In the genomic region with DNA sequence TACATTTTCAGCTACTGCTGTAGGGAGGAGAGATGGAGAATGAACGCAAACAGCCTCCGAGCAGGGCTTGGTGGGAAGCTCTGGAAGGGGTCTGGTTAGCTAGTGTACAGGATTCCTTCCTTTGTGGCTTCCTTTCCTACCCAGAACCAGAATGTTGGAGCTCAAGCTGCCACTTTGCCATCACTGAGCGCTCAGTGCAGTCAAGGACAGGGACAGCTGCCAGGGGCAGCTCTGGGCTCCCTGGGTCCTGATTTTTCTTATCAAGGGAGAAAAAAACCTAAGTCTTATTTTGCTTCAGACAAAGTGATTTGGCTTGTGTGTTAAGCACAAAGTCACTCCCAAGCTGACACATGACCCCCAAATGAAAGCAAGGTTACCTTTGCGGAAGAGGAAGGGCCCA, we compare ENCODE assay signal across 25 mouse cellular contexts. TPM values are rescaled to one million over a fixed set of nuclear protein-coding genes. Genes with fewer than 3 reads are reported as not detected.
DNase-seq lines count a peak whose midpoint lies in the region; ATAC-seq and TF ChIP-seq lines count a peak whose summit lies in the region.
"Had no signal": no experiment of that assay in that cellular context is flagged by ENCODE, and none has a peak within 500 bp of the region (broad histone marks: within the 10 kb centered on the region; RNA-seq: fewer than 3 reads in every experiment).

No protein-coding gene starts in this region.

- H3K4me3 ChIP-seq in hindbrain, postnatal 0 days (ENCODE audit: low read length): no peak overlapping the region
- no peak overlapping the region for H3K4me3 ChIP-seq in hindbrain, embryonic 10.5 days
- H3K4me3 ChIP-seq: embryonic facial prominence, embryonic 13.5 days; forebrain, embryonic 12.5 days; heart, embryonic 12.5 days; hindbrain, embryonic 15.5 days had no signal

- no peaks in the 10 kb centered on the region for H3K36me3 ChIP-seq in hindbrain, postnatal 0 days (ENCODE audit: insufficient read depth, low read length)
- no peaks in the 10 kb centered on the region for H3K36me3 ChIP-seq in hindbrain, embryonic 10.5 days
- H3K36me3 ChIP-seq: embryonic facial prominence, embryonic 13.5 days; forebrain, embryonic 12.5 days; G1E; heart, embryonic 12.5 days; hindbrain, embryonic 15.5 days had no signal

- no peak overlapping the region; the same call in 1 of the 2 replicates for H3K27ac ChIP-seq in hindbrain, postnatal 0 days
- H3K27ac ChIP-seq in hindbrain, embryonic 10.5 days: no peak overlapping the region
- H3K27ac ChIP-seq: embryonic facial prominence, embryonic 13.5 days; forebrain, embryonic 12.5 days; hindbrain, embryonic 15.5 days had no signal

- DNase-seq in adrenal gland, adult (ENCODE audit: inconsistent age in 2 of 2, low spot score in 1 of 2): peak; percentile 27 to 67
- DNase-seq in adrenal gland, adult 8-10 months: no peak
- peak; percentile 65 to 67 for DNase-seq in cerebellum, postnatal 14 days
- no peak for DNase-seq in cerebellum, adult 11-12 months
- DNase-seq in hindbrain, postnatal 0 days (ENCODE audit: low spot score): no peak
- no peak for DNase-seq in hindbrain, embryonic 10.5 days (ENCODE audit: low spot score)
- DNase-seq in adrenal gland, postnatal 10 days: peak; percentile 43
- DNase-seq in spleen, adult 12 weeks (ENCODE audit: low spot score): no peak
- DNase-seq: B cell, adult 2 months; gastrocnemius, postnatal 10 days; kidney, adult 8-10 months had no signal

- no peak for TF ChIP-seq CTCF in hindbrain, postnatal 0 days (IDR thresholded peaks at IDR 0.05; ENCODE audit: low read depth)

- H3K27me3 ChIP-seq in hindbrain, postnatal 0 days (ENCODE audit: insufficient read depth, low read length): no peaks in the 10 kb centered on the region
- no peaks in the 10 kb centered on the region for H3K27me3 ChIP-seq in hindbrain, embryonic 10.5 days (ENCODE audit: insufficient read depth, poor library complexity, severe bottlenecking)
- H3K27me3 ChIP-seq: embryonic facial prominence, embryonic 13.5 days; forebrain, embryonic 12.5 days; heart, embryonic 12.5 days; hindbrain, embryonic 15.5 days had no signal

- H3K4me1 ChIP-seq in hindbrain, postnatal 0 days (ENCODE audit: insufficient read depth, low read length): no peaks in the 10 kb centered on the region
- H3K4me1 ChIP-seq in hindbrain, embryonic 10.5 days (replicated peaks): no peaks in the 10 kb centered on the region
- H3K4me1 ChIP-seq: embryonic facial prominence, embryonic 13.5 days; forebrain, embryonic 12.5 days; heart, embryonic 12.5 days; hindbrain, embryonic 15.5 days had no signal

- H3K9me3 ChIP-seq in hindbrain, postnatal 0 days (ENCODE audit: low read length): no peaks in the 10 kb centered on the region
- peaks cover 4% of the 10 kb centered on the region; the same call in 1 of the 2 replicates for H3K9me3 ChIP-seq in hindbrain, embryonic 10.5 days
- H3K9me3 ChIP-seq: embryonic facial prominence, embryonic 13.5 days; forebrain, embryonic 12.5 days; heart, embryonic 12.5 days; hindbrain, embryonic 15.5 days had no signal

- WGBS in hindbrain, postnatal 0 days: 75% methylated on average over 4 of the region's 4 CpGs
- 88% methylated on average over 4 of the region's 4 CpGs for WGBS in hindbrain, embryonic 10.5 days

- H3K4me2 ChIP-seq in hindbrain, postnatal 0 days (ENCODE audit: low read depth, low read length): 0 out of 2 replicates have a peak overlapping the region, but pooled peaks have one; percentile 3
- H3K4me2 ChIP-seq: embryonic facial prominence, embryonic 13.5 days; forebrain, embryonic 12.5 days; heart, embryonic 12.5 days; hindbrain, embryonic 15.5 days had no signal

- no peak for ATAC-seq in hindbrain, postnatal 0 days
- ATAC-seq: CD4-positive, CD25-positive, alpha-beta regulatory T cell, adult 4 months; inflammation-experienced regulatory T-cells, adult 6 months; intestine, postnatal 0 days had no signal

- no peak overlapping the region for H3K9ac ChIP-seq in hindbrain, postnatal 0 days (replicated peaks; ENCODE audit: low read length)
- H3K9ac ChIP-seq: embryonic facial prominence, embryonic 13.5 days; forebrain, embryonic 12.5 days; heart, embryonic 12.5 days; hindbrain, embryonic 15.5 days had no signal

RNA-seq across cellular contexts. Expression of gene Eif2ak2, which starts 6.2 kb away (rescaled TPM):
- total RNA-seq in adrenal gland, adult 8-10 months (2022): 10 to 100 TPM; 30.4 to 39.7 (median 35.0) TPM
- 5.1 and 6.3 TPM in 2 replicates for total RNA-seq in hindbrain, postnatal 0 days (2014; rRNA removed)
- polyA plus RNA-seq in hindbrain, postnatal 0 days (2015; fragmentation: Nextera tagmentation; extraction: Ambion mirVana): 5.1 and 7.8 TPM in 2 replicates
- polyA plus RNA-seq in hindbrain, embryonic 10.5 days (2016; fragmentation: Nextera tagmentation; extraction: Ambion mirVana): 4.9 and 5.2 TPM in 2 replicates
- total RNA-seq in adrenal gland, postnatal 10 days (2021): 10 to 100 TPM; 16.5 to 27.6 TPM

RNA-seq across cellular contexts. Expression of gene Sult6b1, which starts 18.2 kb away (rescaled TPM):
- under 1 TPM in 1 of 4 experiments, not detected in 3; 0.40 TPM for total RNA-seq in adrenal gland, adult 8-10 months (2022)
- not detected in 2 replicates for total RNA-seq in hindbrain, postnatal 0 days (2014; rRNA removed)
- 0.39 and 0.55 TPM in 2 replicates for polyA plus RNA-seq in hindbrain, postnatal 0 days (2015; fragmentation: Nextera tagmentation; extraction: Ambion mirVana)
- polyA plus RNA-seq in hindbrain, embryonic 10.5 days (2016; fragmentation: Nextera tagmentation; extraction: Ambion mirVana): 0.17 TPM in 1 of 2 replicates, not detected in the other
- under 1 TPM in 1 of 2 experiments, not detected in 1; 0.27 TPM for total RNA-seq in adrenal gland, postnatal 10 days (2021)
- total RNA-seq: adrenal gland, postnatal 36 days; gastrocnemius, postnatal 10 days; gastrocnemius, postnatal 4 days; heart, adult 8-10 months; heart, postnatal 25 days had no signal
- polyA plus RNA-seq: brain, embryonic 14.5 days; forebrain, embryonic 12.5 days; forebrain, embryonic 16.5 days; G1E had no signal

RNA-seq across cellular contexts. Expression of gene Cebpzos, which starts 27.7 kb away (rescaled TPM):
- 10 to 100 TPM; 35.3 to 40.9 (median 38.1) TPM for total RNA-seq in adrenal gland, adult 8-10 months (2022)
- 18.5 and 32.6 TPM in 2 replicates for total RNA-seq in hindbrain, postnatal 0 days (2014; rRNA removed)
- polyA plus RNA-seq in hindbrain, postnatal 0 days (2015; fragmentation: Nextera tagmentation; extraction: Ambion mirVana): 140 and 149 TPM in 2 replicates
- polyA plus RNA-seq in hindbrain, embryonic 10.5 days (2016; fragmentation: Nextera tagmentation; extraction: Ambion mirVana): 111 and 118 TPM in 2 replicates
- total RNA-seq in adrenal gland, postnatal 10 days (2021): 10 to 100 TPM; 47.3 to 51.3 TPM

RNA-seq across cellular contexts. Expression of gene Cebpz, which starts 48.3 kb away (rescaled TPM):
- total RNA-seq in adrenal gland, adult 8-10 months (2022): 10 to 100 TPM; 43.0 to 49.1 (median 44.5) TPM
- 11.0 and 13.5 TPM in 2 replicates for total RNA-seq in hindbrain, postnatal 0 days (2014; rRNA removed)
- polyA plus RNA-seq in hindbrain, postnatal 0 days (2015; fragmentation: Nextera tagmentation; extraction: Ambion mirVana): 46.4 and 54.0 TPM in 2 replicates
- polyA plus RNA-seq in hindbrain, embryonic 10.5 days (2016; fragmentation: Nextera tagmentation; extraction: Ambion mirVana): 39.5 and 50.2 TPM in 2 replicates
- total RNA-seq in adrenal gland, postnatal 10 days (2021): 10 to 100 TPM; 33.2 to 37.9 TPM

RNA-seq across cellular contexts. Expression of gene Ndufaf7, which starts 48.4 kb away (rescaled TPM):
- total RNA-seq in adrenal gland, adult 8-10 months (2022): 10 to 100 TPM; 39.9 to 51.8 (median 49.1) TPM
- total RNA-seq in hindbrain, postnatal 0 days (2014; rRNA removed): 19.7 and 28.3 TPM in 2 replicates
- 59.9 and 61.6 TPM in 2 replicates for polyA plus RNA-seq in hindbrain, postnatal 0 days (2015; fragmentation: Nextera tagmentation; extraction: Ambion mirVana)
- 46.6 and 58.2 TPM in 2 replicates for polyA plus RNA-seq in hindbrain, embryonic 10.5 days (2016; fragmentation: Nextera tagmentation; extraction: Ambion mirVana)
- total RNA-seq in adrenal gland, postnatal 10 days (2021): 10 to 100 TPM; 48.7 to 51.6 TPM

Comparison
In these comparisons a context has a peak if more than half of its experiments do, and no peak if none do; other contexts are left out.
1. DNase-seq: peak in adrenal gland, adult (2 of 2), cerebellum, postnatal 14 days (2 of 2) and adrenal gland, postnatal 10 days (single experiment); none in adrenal gland, adult 8-10 months (single experiment), cerebellum, adult 11-12 months (single experiment), hindbrain, postnatal 0 days (single experiment), hindbrain, embryonic 10.5 days (single experiment) and spleen, adult 12 weeks (single experiment).